Mouse (Mus musculus) lung, postnatal 0 days (tissue): ENCODE data around the gene Prnp. TPM values are rescaled to one million over a fixed set of nuclear protein-coding genes. Genes with fewer than 3 reads are reported as not detected.

Source experiments
- ATAC-seq: fragments of 200-750 bp; cut with Nextera tagmentation; 2 replicates; pipeline ENCODE4 v1.8.0; 2017; ENCODE audit warnings: moderate library complexity
- DNase-seq: peaks from one replicate; pipeline ENCODE4 v3.0.0-alpha.2; 2016; ENCODE audit warnings: low spot score
- H3K27ac ChIP-seq: fragments of 300-500 bp; sonication (generic); 2 replicates; pipeline ENCODE4 v1.5.1; 2014; ENCODE audit warnings: antibody characterized with exemption, mild to moderate bottlenecking, low read length, mixed read lengths
- H3K27me3 ChIP-seq: fragments of 300-500 bp; sonication (generic); replicated peaks from 2 replicates; pipeline ENCODE4 v1.6.1; 2014; ENCODE audit warnings: low read length, mixed read lengths; ENCODE audit not compliant: insufficient read depth
- H3K36me3 ChIP-seq: fragments of 300-500 bp; sonication (generic); 2 replicates; pipeline ENCODE4 v1.6.1; 2014; ENCODE audit warnings: low read length, mixed read lengths; ENCODE audit not compliant: insufficient read depth
- H3K4me1 ChIP-seq: fragments of 300-500 bp; sonication (generic); 2 replicates; pipeline ENCODE4 v1.6.1; 2014; ENCODE audit warnings: antibody characterized with exemption, low read depth, low read length, mixed read lengths; ENCODE audit not compliant: insufficient read depth
- H3K4me2 ChIP-seq: fragments of 300-500 bp; sonication (generic); replicated peaks from 2 replicates; pipeline ENCODE4 v1.6.1; 2014; ENCODE audit warnings: low read depth, mild to moderate bottlenecking, low read length, moderate library complexity, mixed read lengths
- H3K4me3 ChIP-seq: fragments of 300-500 bp; sonication (generic); 2 replicates; pipeline ENCODE4 v1.5.1; 2014; ENCODE audit warnings: low read depth, low read length
- H3K9ac ChIP-seq: fragments of 300-500 bp; sonication (generic); replicated peaks from 2 replicates; pipeline ENCODE4 v1.6.1; 2014; ENCODE audit warnings: low read depth, mild to moderate bottlenecking
- H3K9me3 ChIP-seq: fragments of 300-500 bp; sonication (generic); 2 replicates; pipeline ENCODE4 v1.6.1; 2016; ENCODE audit warnings: low read length, mixed read lengths
- CTCF ChIP-seq: IDR thresholded peaks from 2 replicates; pipeline ENCODE4 v1.5.1; 2016; ENCODE audit warnings: antibody characterized with exemption, mild to moderate bottlenecking
- EP300 ChIP-seq: IDR thresholded peaks from 2 replicates; pipeline ENCODE4 v1.6.1; 2016; ENCODE audit warnings: antibody characterized with exemption, mild to moderate bottlenecking, control low read depth
- WGBS: fragments of 180-500 bp; shearing (Covaris S2); extraction: QIAGEN DNeasy Blood & Tissue Kit; methylation state at CpG from one replicate; pipeline ENCODE4 v1.1.7; 2014; 5-methylcytosine and 5-hydroxymethylcytosine counted together
- polyA plus RNA-seq: library from polyadenylated mRNA; unstranded; fragments of >200 nt; fragmentation: Nextera tagmentation; extraction: Ambion mirVana; gene quantifications from 2 replicates; pipeline ENCODE4 v1.2.1, GENCODE M21; 2015

The Prnp gene
- polyA plus RNA-seq, 1 experiment from 2014 or later = 142 TPM

- Histone ChIP-seq H3K27me3 (no peaks in the 10 kb centered on the region), H3K36me3 (no peaks in the 10 kb centered on the region), H3K4me1 (no peaks in the 10 kb centered on the region), H3K4me2 (no peak overlapping the region), H3K4me3 (no peak overlapping the region), H3K9me3 (no peaks in the 10 kb centered on the region), H3K27ac (no peak overlapping the region), H3K9ac (no peak overlapping the region)
- TF ChIP-seq EP300 = no peak
- TF ChIP-seq CTCF = no peak
- WGBS = 87% methylated on average over 2 of the region's 2 CpGs
- ATAC-seq = no peak
- DNase-seq = no peak
These were observed 24.5 kb downstream of the Prnp start for GRCm38 (mm10) chr2:131934243-131934642.

GRCm38 (mm10) chr2:131935390-131936105 lies 25.8 kb downstream of the Prnp start:
- Histone ChIP-seq H3K36me3 (no peaks in the 10 kb centered on the region), H3K4me2 (no peak overlapping the region), H3K9me3 (no peaks in the 10 kb centered on the region), H3K4me3 (no peak overlapping the region), H3K4me1 (no peaks in the 10 kb centered on the region), H3K27me3 (no peaks in the 10 kb centered on the region), H3K27ac (no peak overlapping the region), H3K9ac (no peak overlapping the region)
- DNase-seq (peak; percentile 86), ATAC-seq (peak; percentile 94)
- TF ChIP-seq CTCF (peak; percentile 78), EP300 (0 out of 2 replicates have a peak, but pooled peaks have one; percentile 6)
- WGBS = 43% methylated on average over 10 of the region's 10 CpGs

GRCm38 (mm10) chr2:131936410-131936809 lies 26.7 kb downstream of the Prnp start:
- TF ChIP-seq CTCF = no peak
- TF ChIP-seq EP300 = no peak
- Histone ChIP-seq H3K36me3 (no peaks in the 10 kb centered on the region), H3K4me1 (no peaks in the 10 kb centered on the region), H3K27me3 (no peaks in the 10 kb centered on the region), H3K9ac (no peak overlapping the region), H3K4me3 (no peak overlapping the region), H3K9me3 (no peaks in the 10 kb centered on the region), H3K4me2 (no peak overlapping the region), H3K27ac (no peak overlapping the region)
- ATAC-seq = no peak
- no peak for DNase-seq
- 94% methylated on average over 10 of the region's 10 CpGs for WGBS

GRCm38 (mm10) chr2:131939404-131940111 lies 29.8 kb downstream of the Prnp start:
- Histone ChIP-seq H3K36me3 (no peaks in the 10 kb centered on the region), H3K4me1 (no peaks in the 10 kb centered on the region), H3K4me3 (no peak overlapping the region), H3K9ac (no peak overlapping the region), H3K27me3 (no peaks in the 10 kb centered on the region), H3K9me3 (no peaks in the 10 kb centered on the region), H3K27ac (no peak overlapping the region), H3K4me2 (no peak overlapping the region)
- peak; percentile 72 for DNase-seq
- TF ChIP-seq EP300 (no peak), CTCF (peak; percentile 84)
- 44% methylated on average over 8 of the region's 8 CpGs for WGBS
- ATAC-seq = no peak

- 49% methylated on average over 3 of the region's 3 CpGs for WGBS
- Histone ChIP-seq H3K27ac (no peak overlapping the region), H3K4me3 (no peak overlapping the region), H3K36me3 (no peaks in the 10 kb centered on the region), H3K9me3 (no peaks in the 10 kb centered on the region), H3K9ac (no peak overlapping the region), H3K4me1 (no peaks in the 10 kb centered on the region), H3K27me3 (no peaks in the 10 kb centered on the region), H3K4me2 (no peak overlapping the region)
- DNase-seq = no peak
- no peak for ATAC-seq
- TF ChIP-seq CTCF = no peak
- TF ChIP-seq EP300 = no peak
These were observed 30.8 kb downstream of the Prnp start for GRCm38 (mm10) chr2:131940506-131940905.

- Histone ChIP-seq H3K4me2 (no peak overlapping the region), H3K4me1 (no peaks in the 10 kb centered on the region), H3K36me3 (no peaks in the 10 kb centered on the region), H3K27me3 (no peaks in the 10 kb centered on the region), H3K27ac (no peak overlapping the region), H3K9ac (no peak overlapping the region), H3K4me3 (no peak overlapping the region), H3K9me3 (no peaks in the 10 kb centered on the region)
- TF ChIP-seq EP300 = no peak
- no peak for TF ChIP-seq CTCF
- no peak for DNase-seq
- no peak for ATAC-seq
- 85% methylated on average over 6 of the region's 6 CpGs for WGBS
These were observed 31.8 kb downstream of the Prnp start for GRCm38 (mm10) chr2:131941501-131941900.
